Mouse (Mus musculus) liver, adult 2 months (tissue): Measurements from ENCODE around the gene Vav2.

Experiments used
- CTCF ChIP-seq: fragments of 200-500 bp; IDR thresholded peaks from 2 replicates; pipeline ENCODE4 v1.5.1; 2011; ENCODE audit warnings: low read depth, low read length, control low read depth
- POLR2A ChIP-seq: fragments of 200-500 bp; IDR thresholded peaks from 2 replicates; pipeline ENCODE4 v1.6.1; 2011; ENCODE audit warnings: low read length, control low read depth; ENCODE audit not compliant: insufficient read depth; ENCODE audit errors: extremely low read depth

- TF ChIP-seq POLR2A (no peak), CTCF (no peak)
These were observed 34.6 kb downstream of the Vav2 start for GRCm38 (mm10) chr2:27392278-27392677.
